In the genomic region with DNA sequence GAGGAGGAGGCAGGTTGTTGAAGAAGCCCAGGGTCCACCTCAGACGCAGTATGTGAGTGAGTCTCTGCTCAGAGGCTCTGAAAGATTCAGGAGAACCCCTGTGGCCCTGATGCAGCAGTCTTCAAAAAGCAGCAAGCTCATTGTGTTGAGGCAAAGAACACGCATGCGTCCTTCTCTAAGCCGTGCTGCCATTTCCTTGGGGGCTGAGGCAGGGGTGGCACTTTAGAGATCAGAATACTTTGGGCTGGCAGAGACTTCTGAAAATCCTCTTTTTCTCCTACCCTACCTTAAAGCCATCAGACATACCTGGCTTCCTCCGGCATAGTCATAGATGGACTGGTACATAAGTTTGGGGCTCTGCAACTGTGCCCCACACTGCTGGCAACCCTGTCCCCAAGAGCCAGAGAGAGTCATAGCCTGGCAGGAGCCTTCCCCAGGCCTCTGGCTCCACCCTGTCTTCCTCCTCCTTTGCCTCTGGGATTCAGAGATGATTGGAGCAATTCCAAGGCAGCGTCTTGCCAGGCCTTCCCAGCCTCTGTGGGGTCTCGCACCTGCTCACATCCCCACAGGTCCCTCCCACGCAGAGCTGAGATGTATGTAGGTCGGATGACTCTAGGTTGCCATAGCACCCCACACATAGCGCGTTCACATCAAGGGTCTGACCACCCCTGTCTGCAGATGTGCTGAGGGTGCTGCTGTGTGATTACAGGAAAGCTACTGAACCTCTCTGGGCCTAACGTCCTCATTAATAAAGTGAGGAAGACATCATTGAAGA, we compare ENCODE assay signal across 13 mouse cellular contexts. TPM values are rescaled to one million over a fixed set of nuclear protein-coding genes. Genes with fewer than 3 reads are reported as not detected.
DNase-seq lines count a peak whose midpoint lies in the region; ATAC-seq and TF ChIP-seq lines count a peak whose summit lies in the region.
"Had no signal": no experiment of that assay in that cellular context is flagged by ENCODE, and none has a peak within 500 bp of the region (broad histone marks: within the 10 kb centered on the region; RNA-seq: fewer than 3 reads in every experiment).

No protein-coding gene starts in this region.

- no peaks in the 10 kb centered on the region for H3K36me3 ChIP-seq in forebrain, embryonic 13.5 days (ENCODE audit: poor library complexity, severe bottlenecking)
- no peaks in the 10 kb centered on the region for H3K36me3 ChIP-seq in forebrain, embryonic 11.5 days (ENCODE audit: control insufficient read depth, insufficient read depth, low read length)
- H3K36me3 ChIP-seq in liver, adult 2 months (ENCODE audit: control insufficient read depth, insufficient read depth, low read length): no peaks in the 10 kb centered on the region
- H3K36me3 ChIP-seq in thymus, adult 2 months (ENCODE audit: control insufficient read depth, insufficient read depth, low read length): no peaks in the 10 kb centered on the region
- H3K36me3 ChIP-seq: forebrain, embryonic 15.5 days; stomach, embryonic 15.5 days had no signal

- H3K9me3 ChIP-seq in forebrain, embryonic 13.5 days (replicated peaks): no peaks in the 10 kb centered on the region
- no peaks in the 10 kb centered on the region for H3K9me3 ChIP-seq in forebrain, embryonic 11.5 days (ENCODE audit: control insufficient read depth, low read length)
- H3K9me3 ChIP-seq: forebrain, embryonic 15.5 days; stomach, embryonic 15.5 days had no signal

- TF ChIP-seq CTCF in liver, adult 2 months (IDR thresholded peaks at IDR 0.05; ENCODE audit: low read depth, low read length): no peak
- TF ChIP-seq CTCF in thymus, adult 2 months (IDR thresholded peaks at IDR 0.05; ENCODE audit: borderline replicate concordance, control insufficient read depth, extremely low read depth, insufficient read depth, low read length, poor library complexity): no peak

- no peak overlapping the region for H3K9ac ChIP-seq in forebrain, embryonic 13.5 days
- H3K9ac ChIP-seq in forebrain, embryonic 11.5 days (ENCODE audit: low read length): no peak overlapping the region
- no peak overlapping the region for H3K9ac ChIP-seq in liver, adult 2 months (ENCODE audit: low read depth, low read length)
- H3K9ac ChIP-seq: forebrain, embryonic 15.5 days; stomach, embryonic 15.5 days had no signal

- no peak for TF ChIP-seq POLR2A in liver, adult 2 months (IDR thresholded peaks at IDR 0.05; ENCODE audit: extremely low read depth, insufficient read depth, low read length)
- 0 out of 2 replicates have a peak, but pooled peaks have one; percentile 41 for TF ChIP-seq POLR2A in thymus, adult 2 months (IDR thresholded peaks at IDR 0.05; ENCODE audit: control insufficient read depth, extremely low read depth, insufficient read depth, low read length, poor library complexity)

- H3K4me1 ChIP-seq in forebrain, embryonic 13.5 days: peaks cover 34% of the 10 kb centered on the region
- H3K4me1 ChIP-seq in forebrain, embryonic 11.5 days (replicated peaks; ENCODE audit: control insufficient read depth, insufficient read depth, low read length): peaks cover 6% of the 10 kb centered on the region; the same call in 1 of the 2 replicates
- H3K4me1 ChIP-seq in liver, adult 2 months (ENCODE audit: control insufficient read depth, insufficient read depth, low read length): peaks cover 24% of the 10 kb centered on the region
- peaks cover 76% of the 10 kb centered on the region for H3K4me1 ChIP-seq in thymus, adult 2 months (replicated peaks; ENCODE audit: control insufficient read depth, insufficient read depth, low read length)

- H3K79me2 ChIP-seq in liver, adult 2 months (ENCODE audit: control insufficient read depth, insufficient read depth, low read length): no peaks in the 10 kb centered on the region

- H3K27ac ChIP-seq in forebrain, embryonic 13.5 days: no peak overlapping the region
- H3K27ac ChIP-seq in forebrain, embryonic 11.5 days (ENCODE audit: low read depth, low read length): no peak overlapping the region
- H3K27ac ChIP-seq in liver, adult 2 months (replicated peaks; ENCODE audit: insufficient read depth, low read depth, low read length): 0 out of 2 replicates have a peak overlapping the region, but pooled peaks have one; percentile 6
- peak overlapping the region; percentile 96 for H3K27ac ChIP-seq in thymus, adult 2 months (ENCODE audit: control insufficient read depth, insufficient read depth, low read length)
- H3K27ac ChIP-seq: forebrain, embryonic 15.5 days; stomach, embryonic 15.5 days had no signal

- no peaks in the 10 kb centered on the region for H3K27me3 ChIP-seq in forebrain, embryonic 13.5 days
- H3K27me3 ChIP-seq in forebrain, embryonic 11.5 days (ENCODE audit: control insufficient read depth, insufficient read depth, low read length): no peaks in the 10 kb centered on the region
- H3K27me3 ChIP-seq in liver, adult 2 months (ENCODE audit: control insufficient read depth, insufficient read depth, low read length): no peaks in the 10 kb centered on the region
- H3K27me3 ChIP-seq in thymus, adult 2 months (ENCODE audit: control insufficient read depth, insufficient read depth, low read length): no peaks in the 10 kb centered on the region
- H3K27me3 ChIP-seq: CH12.LX; forebrain, embryonic 15.5 days; stomach, embryonic 15.5 days had no signal

- no peak for DNase-seq in forebrain, embryonic 11.5 days (ENCODE audit: low spot score)
- no peak for DNase-seq in liver, adult 2 months (ENCODE audit: extremely low read depth, low read depth, low spot score)
- no peak for DNase-seq in liver
- peak; percentile 34 for DNase-seq in ZHBTc4 (ENCODE audit: low read depth, low spot score)
- DNase-seq in thymus, adult 2 months: peak; percentile 76
- no peak for DNase-seq in adrenal gland, adult 2 months
- no peak for DNase-seq in urinary bladder, postnatal 25 days (ENCODE audit: low spot score)

- H3K4me3 ChIP-seq in forebrain, embryonic 13.5 days: no peak overlapping the region
- H3K4me3 ChIP-seq in forebrain, embryonic 11.5 days (ENCODE audit: low read depth, low read length): no peak overlapping the region
- H3K4me3 ChIP-seq in liver, adult 2 months (ENCODE audit: insufficient read depth, low read depth, low read length): no peak overlapping the region
- H3K4me3 ChIP-seq in thymus, adult 2 months (ENCODE audit: control insufficient read depth, insufficient read depth, low read length): peak overlapping the region; percentile 4; the same call in 1 of the 2 replicates
- H3K4me3 ChIP-seq: forebrain, embryonic 15.5 days; stomach, embryonic 15.5 days had no signal

- WGBS in forebrain, embryonic 13.5 days: 69% methylated on average over 12 of the region's 12 CpGs
- WGBS in forebrain, embryonic 11.5 days: 70% methylated on average over 12 of the region's 12 CpGs
- 91% methylated on average over 12 of the region's 12 CpGs for WGBS in liver, adult 2 months
- WGBS in thymus, adult 2 months: 47% methylated on average over 12 of the region's 12 CpGs

- peak; percentile 4; the same call in 1 of the 2 replicates for ATAC-seq in forebrain, embryonic 13.5 days
- no peak for ATAC-seq in forebrain, embryonic 11.5 days (replicated peaks; ENCODE audit: low FRiP score)
- ATAC-seq: forebrain, embryonic 15.5 days had no signal

- no peak overlapping the region for H3K4me2 ChIP-seq in forebrain, embryonic 13.5 days
- H3K4me2 ChIP-seq in forebrain, embryonic 11.5 days (ENCODE audit: low read depth, low read length, severe bottlenecking): no peak overlapping the region
- H3K4me2 ChIP-seq: forebrain, embryonic 15.5 days; stomach, embryonic 15.5 days had no signal

RNA-seq across cellular contexts. Expression of gene Trpm1, which starts 4.8 kb away (rescaled TPM):
- 0.13 and 0.47 TPM in 2 replicates for polyA plus RNA-seq in forebrain, embryonic 13.5 days (2015; fragmentation: Nextera tagmentation; extraction: Ambion mirVana)
- polyA plus RNA-seq in forebrain, embryonic 11.5 days (2014; fragmentation: Nextera tagmentation; extraction: Ambion mirVana): 0.81 and 2.3 TPM in 2 replicates
- 0.60 TPM in 1 of 2 replicates, not detected in the other for total RNA-seq in liver, adult 2 months (2014; rRNA removed)
- 0.04 and 0.29 TPM in 2 replicates for polyA plus RNA-seq in liver, adult 2 months (2012; rRNA removed)
- 1.7 and 2.3 TPM in 2 replicates for polyA plus RNA-seq in thymus, adult 2 months (2012; rRNA removed)
- total RNA-seq in adrenal gland, adult 2 months (2021): not detected
- not detected in 2 replicates for polyA plus RNA-seq in adrenal gland, adult 2 months (2012; rRNA removed)
- polyA plus RNA-seq: intestine, embryonic 14.5 days; liver, embryonic 16.5 days had no signal

Comparison
In these comparisons a context has a peak if more than half of its experiments do, and no peak if none do; other contexts are left out.
1. H3K27ac ChIP-seq: peak in liver, adult 2 months (single experiment) and thymus, adult 2 months (single experiment); none in forebrain, embryonic 13.5 days (single experiment) and forebrain, embryonic 11.5 days (single experiment).
2. DNase-seq: peak in ZHBTc4 (single experiment) and thymus, adult 2 months (single experiment); none in forebrain, embryonic 11.5 days (single experiment), liver, adult 2 months (single experiment), liver (single experiment), adrenal gland, adult 2 months (single experiment) and urinary bladder, postnatal 25 days (single experiment).